Mouse (Mus musculus): Measurements from ENCODE around the gene Lmod3. TPM values are rescaled to one million over a fixed set of nuclear protein-coding genes. Genes with fewer than 3 reads are reported as not detected.

Lmod3 gene
- polyA plus RNA-seq, 1 experiment from 2014 or later, result 0.08 TPM

DNA sequence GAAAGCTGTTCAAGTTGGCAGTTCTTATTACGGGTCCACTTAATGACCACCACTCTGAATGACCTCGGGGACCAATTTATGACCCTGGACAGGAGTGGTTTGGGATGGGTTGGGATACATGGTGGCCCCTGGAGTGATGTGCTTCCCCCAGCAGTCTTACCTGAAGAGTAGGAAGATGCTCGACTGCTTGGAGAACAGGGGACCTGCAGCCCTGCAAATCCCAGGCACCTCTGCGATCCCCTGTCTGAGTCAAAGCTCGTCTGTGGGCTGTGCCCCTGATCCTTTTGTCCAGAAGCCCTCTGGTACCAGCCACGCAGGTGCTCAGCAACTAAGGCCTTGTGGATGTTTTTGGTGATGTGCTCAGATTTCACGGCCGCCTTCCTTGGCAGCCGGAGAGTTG lies 42.9 kb upstream of the Lmod3 start:
- no peaks in the 10 kb centered on the region for H3K27me3 ChIP-seq (replicated peaks; ENCODE audit: control insufficient read depth, insufficient read depth, low read length)
- H3K36me3 ChIP-seq (ENCODE audit: control insufficient read depth, insufficient read depth), result peaks cover 49% of the 10 kb centered on the region; the same call in 1 of the 2 replicates
- WGBS, result 94% methylated on average over 9 of the region's 9 CpGs
- H3K9me3 ChIP-seq (ENCODE audit: control insufficient read depth), result no peaks in the 10 kb centered on the region
- H3K4me1 ChIP-seq (replicated peaks; ENCODE audit: control insufficient read depth, insufficient read depth, low read length), result peaks cover 4% of the 10 kb centered on the region
- no peak overlapping the region for H3K4me3 ChIP-seq (ENCODE audit: low read depth, low read length)
- no peak overlapping the region for H3K4me2 ChIP-seq (replicated peaks; ENCODE audit: low read depth)
- no peak for ATAC-seq
- no peak for TF ChIP-seq CTCF (IDR thresholded peaks at IDR 0.05; ENCODE audit: low read depth)
- H3K9ac ChIP-seq (ENCODE audit: low read depth, low read length), result no peak overlapping the region
- peak overlapping the region; percentile 35; the same call in 1 of the 2 replicates for H3K27ac ChIP-seq (ENCODE audit: low read depth, low read length)

DNA sequence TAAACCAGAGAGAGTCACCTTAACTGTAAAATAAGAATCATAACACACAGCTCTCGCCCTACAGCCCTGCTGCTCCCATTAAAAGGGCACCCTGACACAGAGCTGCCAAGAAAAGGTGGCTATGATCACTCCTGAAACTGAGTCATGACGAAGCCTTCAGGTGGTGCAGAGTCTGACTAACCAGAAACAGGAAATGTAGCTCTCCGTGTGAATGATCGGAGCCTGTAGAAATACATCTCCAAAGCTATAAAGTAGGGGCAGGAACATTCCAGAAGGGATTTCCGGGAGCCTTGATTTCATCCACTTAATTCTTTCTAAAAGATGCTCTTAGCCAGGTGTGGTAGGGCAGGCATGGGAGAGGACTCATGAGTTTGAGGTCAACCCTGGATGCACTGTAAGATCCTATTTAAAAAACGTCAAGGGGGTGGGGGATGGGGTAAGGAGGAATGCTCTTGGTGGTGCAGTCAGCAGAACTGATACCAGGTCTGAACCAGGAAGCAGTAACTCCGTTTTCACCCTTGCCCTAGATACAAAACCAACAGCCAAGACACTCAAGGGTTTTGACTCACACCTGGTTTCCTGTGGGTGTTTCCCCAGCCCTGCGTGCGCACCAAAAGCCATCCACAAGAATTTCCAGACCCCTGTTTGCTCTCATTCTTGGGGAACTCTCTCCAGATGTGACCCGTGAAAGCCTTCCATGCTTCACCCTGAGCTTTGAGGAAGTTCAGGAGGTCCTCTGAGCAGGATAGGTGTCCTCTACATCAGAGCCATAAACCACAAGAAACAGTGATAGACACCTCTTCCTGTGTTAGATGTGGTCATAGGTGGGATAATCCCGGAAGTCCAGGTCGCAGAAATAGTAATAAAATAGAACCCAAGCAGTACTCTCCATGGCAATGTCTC lies 41.4 kb upstream of the Lmod3 start:
- 36% methylated on average over 12 of the region's 12 CpGs for WGBS
- Histone ChIP-seq H3K27me3 (replicated peaks; ENCODE audit: control insufficient read depth, insufficient read depth, low read length) (no peaks in the 10 kb centered on the region), H3K4me1 (replicated peaks; ENCODE audit: control insufficient read depth, insufficient read depth, low read length) (peaks cover 8% of the 10 kb centered on the region), H3K9me3 (ENCODE audit: control insufficient read depth) (no peaks in the 10 kb centered on the region), H3K4me2 (replicated peaks; ENCODE audit: low read depth) (no peak overlapping the region), H3K4me3 (ENCODE audit: low read depth, low read length) (no peak overlapping the region), H3K36me3 (ENCODE audit: control insufficient read depth, insufficient read depth) (peaks cover 40% of the 10 kb centered on the region; the same call in 1 of the 2 replicates), H3K27ac (ENCODE audit: low read depth, low read length) (peak overlapping the region; percentile 62), H3K9ac (ENCODE audit: low read depth, low read length) (no peak overlapping the region)
- ATAC-seq, result peak; percentile 91
- no peak for TF ChIP-seq CTCF (IDR thresholded peaks at IDR 0.05; ENCODE audit: low read depth)

DNA sequence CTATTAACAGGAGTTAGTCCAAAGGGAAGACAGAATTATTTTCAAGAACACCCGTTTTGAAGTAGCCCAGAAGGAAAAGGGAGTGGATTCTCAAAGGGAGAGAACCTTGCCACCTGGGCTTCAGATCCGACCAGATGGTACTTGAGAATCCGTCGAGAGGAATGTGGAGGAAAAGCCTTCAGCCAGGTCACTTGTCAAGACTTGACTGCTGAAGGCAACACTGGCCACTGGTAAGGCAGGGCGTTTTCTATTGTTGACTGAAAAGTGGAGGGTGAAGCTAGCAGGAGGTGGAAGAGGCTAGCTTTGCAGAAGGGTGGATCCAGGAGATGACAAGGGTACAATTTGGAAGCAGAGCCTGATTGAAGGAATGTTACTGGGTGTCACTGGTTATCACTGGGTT lies 40.3 kb upstream of the Lmod3 start:
- H3K4me1 ChIP-seq (replicated peaks; ENCODE audit: control insufficient read depth, insufficient read depth, low read length), result peaks cover 9% of the 10 kb centered on the region
- H3K27ac ChIP-seq (ENCODE audit: low read depth, low read length), result 0 out of 2 replicates have a peak overlapping the region, but pooled peaks have one; percentile 62
- WGBS, result 77% methylated on average over 5 of the region's 5 CpGs
- H3K36me3 ChIP-seq (ENCODE audit: control insufficient read depth, insufficient read depth), result peaks cover 34% of the 10 kb centered on the region; the same call in 1 of the 2 replicates
- no peak overlapping the region for H3K9ac ChIP-seq (ENCODE audit: low read depth, low read length)
- no peak for ATAC-seq
- H3K27me3 ChIP-seq (replicated peaks; ENCODE audit: control insufficient read depth, insufficient read depth, low read length), result no peaks in the 10 kb centered on the region
- H3K9me3 ChIP-seq (ENCODE audit: control insufficient read depth), result no peaks in the 10 kb centered on the region
- TF ChIP-seq CTCF (IDR thresholded peaks at IDR 0.05; ENCODE audit: low read depth), result no peak
- H3K4me3 ChIP-seq (ENCODE audit: low read depth, low read length), result no peak overlapping the region
- H3K4me2 ChIP-seq (replicated peaks; ENCODE audit: low read depth), result no peak overlapping the region

DNA sequence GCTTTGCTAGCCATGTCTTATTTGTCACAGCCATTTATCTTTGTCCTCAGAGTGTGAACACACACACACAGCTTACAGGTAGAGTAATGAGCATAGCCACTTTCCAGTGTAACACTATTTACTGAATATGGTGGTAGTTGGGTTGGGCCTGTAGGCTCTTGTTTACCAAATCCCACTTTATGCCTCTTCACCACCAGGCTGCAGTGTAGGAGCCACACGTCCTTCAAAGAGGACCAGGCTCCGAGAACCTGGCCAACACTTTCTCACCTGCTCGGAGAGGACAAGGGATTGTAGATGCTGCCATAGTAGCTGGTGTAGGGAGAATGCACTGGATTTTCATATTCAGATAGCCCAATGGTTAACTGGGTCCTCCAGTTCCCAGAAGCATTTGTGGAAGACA lies 39.5 kb upstream of the Lmod3 start:
- no peak for ATAC-seq
- Histone ChIP-seq H3K36me3 (ENCODE audit: control insufficient read depth, insufficient read depth) (peaks cover 35% of the 10 kb centered on the region), H3K4me2 (replicated peaks; ENCODE audit: low read depth) (no peak overlapping the region), H3K27ac (ENCODE audit: low read depth, low read length) (no peak overlapping the region), H3K27me3 (replicated peaks; ENCODE audit: control insufficient read depth, insufficient read depth, low read length) (no peaks in the 10 kb centered on the region), H3K9ac (ENCODE audit: low read depth, low read length) (no peak overlapping the region), H3K9me3 (ENCODE audit: control insufficient read depth) (no peaks in the 10 kb centered on the region), H3K4me1 (replicated peaks; ENCODE audit: control insufficient read depth, insufficient read depth, low read length) (peaks cover 9% of the 10 kb centered on the region), H3K4me3 (ENCODE audit: low read depth, low read length) (no peak overlapping the region)
- 95% methylated on average over 3 of the region's 3 CpGs for WGBS
- no peak for TF ChIP-seq CTCF (IDR thresholded peaks at IDR 0.05; ENCODE audit: low read depth)

DNA sequence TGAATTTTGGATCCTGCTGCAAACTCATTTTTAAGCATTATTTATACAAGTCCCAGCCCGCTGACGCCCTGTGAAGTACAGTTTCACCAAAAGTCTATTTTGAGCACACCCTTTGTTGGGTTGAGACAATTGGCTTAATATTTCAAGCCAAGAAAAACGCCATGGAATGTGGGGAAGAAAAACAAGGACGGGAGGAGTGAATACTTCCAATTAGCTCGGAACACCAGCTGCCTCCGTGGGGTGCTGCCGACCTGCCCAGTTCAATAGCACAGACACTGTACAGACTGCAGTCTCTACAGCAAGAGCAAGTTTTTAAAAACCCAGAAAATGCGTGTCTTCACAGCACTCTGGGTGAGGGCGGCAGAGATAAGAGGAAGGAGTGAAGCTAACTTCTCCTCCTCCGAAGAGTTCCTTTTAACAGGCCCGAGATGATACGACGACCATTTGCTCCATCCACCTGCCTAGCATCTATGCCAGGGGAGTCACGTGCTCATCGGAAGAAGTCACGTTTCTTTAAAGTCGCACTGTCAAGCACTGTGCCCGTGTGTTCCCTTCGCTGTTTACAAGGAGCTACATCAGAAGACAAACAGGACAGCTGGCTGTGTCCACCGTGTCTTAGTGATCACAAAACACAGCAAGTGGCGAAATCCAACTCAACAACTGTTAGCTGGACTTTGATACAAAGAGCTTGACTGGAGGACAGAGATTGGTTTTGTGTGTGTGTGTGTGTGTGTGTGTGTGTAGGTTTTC lies 38.8 kb upstream of the Lmod3 start:
- H3K36me3 ChIP-seq (ENCODE audit: control insufficient read depth, insufficient read depth), result peaks cover 28% of the 10 kb centered on the region
- ATAC-seq, result no peak
- H3K9me3 ChIP-seq (ENCODE audit: control insufficient read depth), result no peaks in the 10 kb centered on the region
- 0 out of 2 replicates have a peak overlapping the region, but pooled peaks have one; percentile 50 for H3K27ac ChIP-seq (ENCODE audit: low read depth, low read length)
- no peak overlapping the region for H3K4me3 ChIP-seq (ENCODE audit: low read depth, low read length)
- no peak overlapping the region for H3K9ac ChIP-seq (ENCODE audit: low read depth, low read length)
- H3K4me2 ChIP-seq (replicated peaks; ENCODE audit: low read depth), result no peak overlapping the region
- WGBS, result 77% methylated on average over 21 of the region's 21 CpGs
- H3K27me3 ChIP-seq (replicated peaks; ENCODE audit: control insufficient read depth, insufficient read depth, low read length), result no peaks in the 10 kb centered on the region
- no peak for TF ChIP-seq CTCF (IDR thresholded peaks at IDR 0.05; ENCODE audit: low read depth)
- H3K4me1 ChIP-seq (replicated peaks; ENCODE audit: control insufficient read depth, insufficient read depth, low read length), result peaks cover 9% of the 10 kb centered on the region

DNA sequence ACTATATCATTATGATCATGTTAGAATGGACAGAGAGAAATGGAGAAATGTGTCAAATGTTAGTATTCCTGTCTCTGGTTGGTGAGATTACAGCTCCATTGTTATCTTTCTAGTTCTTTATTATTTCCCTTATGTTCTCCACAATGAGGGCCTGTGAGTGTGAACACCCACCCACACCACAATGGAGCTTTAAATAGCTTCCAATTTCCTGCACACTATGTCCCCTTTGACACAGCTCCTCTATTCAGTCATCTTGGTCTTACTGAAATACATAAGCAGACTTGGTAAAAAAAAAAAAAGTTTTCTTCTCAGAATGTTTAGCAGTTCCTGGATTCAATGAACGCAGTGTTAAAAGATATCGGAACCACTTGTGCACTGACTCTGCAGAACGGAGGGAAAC lies 38.1 kb upstream of the Lmod3 start:
- Histone ChIP-seq H3K36me3 (ENCODE audit: control insufficient read depth, insufficient read depth) (peaks cover 22% of the 10 kb centered on the region), H3K9me3 (ENCODE audit: control insufficient read depth) (no peaks in the 10 kb centered on the region), H3K27me3 (replicated peaks; ENCODE audit: control insufficient read depth, insufficient read depth, low read length) (no peaks in the 10 kb centered on the region), H3K4me1 (replicated peaks; ENCODE audit: control insufficient read depth, insufficient read depth, low read length) (peaks cover 9% of the 10 kb centered on the region), H3K4me3 (ENCODE audit: low read depth, low read length) (no peak overlapping the region), H3K9ac (ENCODE audit: low read depth, low read length) (no peak overlapping the region), H3K4me2 (replicated peaks; ENCODE audit: low read depth) (no peak overlapping the region), H3K27ac (ENCODE audit: low read depth, low read length) (no peak overlapping the region)
- ATAC-seq, result no peak
- TF ChIP-seq CTCF (IDR thresholded peaks at IDR 0.05; ENCODE audit: low read depth), result no peak
- 75% methylated on average over 3 of the region's 3 CpGs for WGBS

Data from intestine, postnatal 0 days (tissue).